Mouse (Mus musculus) midbrain, embryonic 13.5 days (tissue): ENCODE data around the gene Bbs9. TPM values are rescaled to one million over a fixed set of nuclear protein-coding genes. Genes with fewer than 3 reads are reported as not detected.
"Not testable (repeated sequence)": the region's sequence is repeated elsewhere in the genome, so short reads cannot be mapped to it uniquely, and the experiment has no call there.

Experiments
- ATAC-seq: fragments of 200-750 bp; cut with Nextera tagmentation; 2 replicates; pipeline ENCODE4 v1.8.0; 2017; ENCODE audit warnings: mild to moderate bottlenecking, moderate TSS enrichment, moderate library complexity
- H3K27ac ChIP-seq: fragments of 300-500 bp; sonication (generic); 2 replicates; pipeline ENCODE4 v1.5.1; 2015; ENCODE audit warnings: inconsistent platforms, mild to moderate bottlenecking, moderate library complexity
- H3K27me3 ChIP-seq: fragments of 300-500 bp; sonication (generic); 2 replicates; pipeline ENCODE4 v1.6.1; 2015; ENCODE audit warnings: mild to moderate bottlenecking, inconsistent platforms
- H3K36me3 ChIP-seq: fragments of 300-500 bp; sonication (generic); 2 replicates; pipeline ENCODE4 v1.6.1; 2015; ENCODE audit warnings: mild to moderate bottlenecking, inconsistent platforms
- H3K4me1 ChIP-seq: fragments of 300-500 bp; sonication (generic); replicated peaks from 2 replicates; pipeline ENCODE4 v1.6.1; 2015; ENCODE audit warnings: inconsistent platforms
- H3K4me2 ChIP-seq: fragments of 300-500 bp; sonication (generic); replicated peaks from 2 replicates; pipeline ENCODE4 v1.6.1; 2015; ENCODE audit warnings: moderate library complexity, mild to moderate bottlenecking, inconsistent platforms
- H3K4me3 ChIP-seq: fragments of 300-500 bp; sonication (generic); replicated peaks from 2 replicates; pipeline ENCODE4 v1.5.1; 2015; ENCODE audit warnings: mild to moderate bottlenecking, inconsistent platforms
- H3K9ac ChIP-seq: fragments of 300-500 bp; sonication (generic); replicated peaks from 2 replicates; pipeline ENCODE4 v1.6.1; 2015; ENCODE audit warnings: mild to moderate bottlenecking, inconsistent platforms
- H3K9me3 ChIP-seq: fragments of 300-500 bp; sonication (generic); 2 replicates; pipeline ENCODE4 v1.6.1; 2016; ENCODE audit warnings: mild to moderate bottlenecking, inconsistent platforms
- WGBS: fragments of 180-500 bp; shearing (Covaris S2); methylation state at CpG from one replicate; pipeline ENCODE4 v1.1.7; 2015; 5-methylcytosine and 5-hydroxymethylcytosine counted together
- polyA plus RNA-seq: library from polyadenylated mRNA; unstranded; fragments of >200 nt; fragmentation: Nextera tagmentation; extraction: Ambion mirVana; gene quantifications from 2 replicates; pipeline ENCODE4 v1.2.1, GENCODE M21; 2015

Gene Bbs9
- polyA plus RNA-seq, 1 experiment from 2014 or later, result 22.5 TPM

DNA sequence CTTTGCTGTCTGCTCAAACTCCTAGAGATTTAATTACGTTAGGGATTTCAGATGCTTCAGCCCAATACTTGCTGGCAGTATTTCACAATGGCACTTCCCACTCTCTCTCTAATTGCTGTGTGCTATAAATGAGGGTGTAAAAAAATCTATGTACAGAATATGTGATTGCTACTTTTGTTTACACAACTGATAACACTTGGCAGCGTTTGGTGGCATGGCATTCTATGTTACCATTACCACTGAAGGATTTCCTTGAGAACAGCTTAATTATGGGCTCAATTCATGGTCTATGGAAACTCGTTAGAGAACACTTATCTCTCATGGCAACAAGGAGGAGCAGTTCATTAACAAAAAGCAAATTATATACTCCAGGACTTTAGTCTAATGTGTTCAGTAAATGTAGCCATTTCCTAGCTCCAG is 351.1 kb downstream of the Bbs9 start:
- Histone ChIP-seq H3K4me2 (no peak overlapping the region), H3K4me1 (peaks cover 21% of the 10 kb centered on the region), H3K4me3 (no peak overlapping the region), H3K9ac (no peak overlapping the region), H3K9me3 (no peaks in the 10 kb centered on the region), H3K27me3 (no peaks in the 10 kb centered on the region), H3K36me3 (no peaks in the 10 kb centered on the region), H3K27ac (no peak overlapping the region)
- 52% methylated on average over 3 of the region's 3 CpGs for WGBS
- ATAC-seq, result 0 out of 2 replicates have a peak, but pooled peaks have one; percentile 11

DNA sequence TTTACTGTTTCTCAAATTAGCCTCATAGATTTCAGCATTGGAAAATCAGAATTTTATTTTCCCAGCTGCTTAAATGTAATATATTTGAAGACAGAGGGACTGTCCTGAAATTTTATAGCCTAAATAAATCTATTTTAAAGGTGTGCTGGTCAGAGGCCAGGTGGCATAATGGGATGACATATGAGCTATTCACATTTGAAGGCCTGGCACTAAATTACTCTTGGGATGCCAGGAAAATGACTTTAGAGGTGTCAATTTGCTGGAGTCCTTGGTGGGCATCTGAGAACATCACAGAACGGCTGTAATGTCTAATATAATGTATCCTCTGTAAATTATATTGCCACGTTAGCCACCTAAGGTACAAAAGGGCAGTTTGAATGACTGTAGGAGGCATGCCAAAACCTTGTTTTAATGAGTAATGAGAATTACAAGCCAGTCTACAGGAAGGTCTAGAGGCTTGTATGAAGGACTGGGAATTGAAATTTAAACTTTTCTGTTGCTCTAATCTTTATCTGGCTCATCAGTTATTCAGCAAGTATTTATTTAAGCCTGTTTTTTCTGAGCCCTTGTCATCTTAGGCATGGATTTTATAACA is 351.8 kb downstream of the Bbs9 start:
- Histone ChIP-seq H3K9me3 (no peaks in the 10 kb centered on the region), H3K9ac (no peak overlapping the region), H3K4me3 (no peak overlapping the region), H3K4me1 (peaks cover 21% of the 10 kb centered on the region), H3K27me3 (no peaks in the 10 kb centered on the region), H3K27ac (no peak overlapping the region), H3K4me2 (no peak overlapping the region), H3K36me3 (no peaks in the 10 kb centered on the region)
- 73% methylated on average over 2 of the region's 2 CpGs for whole genome bisulfite sequencing
- no peak for ATAC-seq

DNA sequence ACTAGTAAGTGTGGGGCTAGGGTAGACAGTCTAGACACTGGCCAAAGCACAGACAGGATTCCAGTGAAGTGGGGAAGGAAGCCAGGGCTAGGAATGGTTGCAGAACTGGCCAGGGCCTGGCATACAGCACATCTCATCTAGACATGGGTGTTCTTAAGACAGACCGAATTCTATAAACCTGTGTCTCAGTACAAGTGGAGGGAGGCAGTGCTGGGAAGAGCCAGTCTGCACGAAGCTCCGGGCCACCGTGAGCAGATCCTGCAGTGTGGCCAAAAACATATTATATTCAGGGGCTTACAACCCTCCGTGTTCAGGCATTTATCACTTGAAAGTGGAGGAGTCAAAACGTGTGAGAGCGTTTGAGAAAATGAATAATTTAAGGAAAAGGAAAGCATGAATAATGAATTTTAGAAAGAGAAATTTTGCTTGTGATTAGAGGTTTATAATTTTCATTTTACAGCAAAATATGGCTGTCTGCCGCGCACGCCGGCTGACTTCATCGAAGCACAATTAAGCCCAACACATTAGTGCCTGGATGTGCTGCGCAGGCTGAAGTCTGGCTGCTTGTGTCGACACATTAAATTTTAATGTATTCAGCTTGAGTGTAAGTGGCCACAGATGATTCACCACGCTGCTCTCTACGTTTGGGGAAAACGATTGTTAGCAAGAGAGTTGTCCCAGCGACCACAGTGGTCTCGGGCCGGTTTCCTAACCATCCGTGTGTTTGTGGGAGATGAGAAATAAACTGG is 353.9 kb downstream of the Bbs9 start:
- peak; percentile 70 for ATAC-seq
- Histone ChIP-seq H3K4me1 (peaks cover 21% of the 10 kb centered on the region), H3K27me3 (no peaks in the 10 kb centered on the region), H3K27ac (peak overlapping the region; percentile 31; the same call in 1 of the 2 replicates), H3K4me3 (no peak overlapping the region), H3K9me3 (no peaks in the 10 kb centered on the region), H3K4me2 (peak overlapping the region; percentile 23), H3K9ac (no peak overlapping the region), H3K36me3 (no peaks in the 10 kb centered on the region)
- 54% methylated on average over 21 of the region's 21 CpGs for WGBS

DNA sequence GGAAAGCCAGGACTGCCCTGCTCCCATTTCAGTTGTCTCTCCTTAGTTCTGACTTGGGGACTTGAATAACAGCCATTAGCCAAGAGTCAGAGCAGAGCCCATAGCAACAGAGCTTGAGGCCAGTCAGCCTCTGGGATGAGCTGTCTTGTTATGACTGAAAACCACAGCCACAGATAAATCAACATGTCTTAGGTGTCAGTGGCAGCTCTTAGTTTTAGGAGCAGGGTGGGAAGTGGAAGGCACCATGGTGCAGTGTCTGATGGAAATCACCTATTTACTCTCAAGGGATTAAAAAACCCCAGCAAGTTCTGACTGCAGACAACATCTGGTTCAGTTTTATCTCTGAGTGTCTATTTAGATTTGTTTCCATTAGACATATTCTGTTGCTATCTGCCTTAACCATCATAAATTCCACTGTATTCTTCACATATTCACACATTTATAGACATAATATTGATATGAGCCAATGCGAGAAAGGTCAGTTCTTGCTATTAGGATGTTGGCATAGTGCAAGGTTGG is 359.5 kb downstream of the Bbs9 start:
- Histone ChIP-seq H3K4me3 (no peak overlapping the region), H3K27ac (no peak overlapping the region), H3K36me3 (no peaks in the 10 kb centered on the region), H3K4me1 (peaks cover 14% of the 10 kb centered on the region), H3K27me3 (no peaks in the 10 kb centered on the region), H3K9me3 (no peaks in the 10 kb centered on the region), H3K9ac (no peak overlapping the region), H3K4me2 (no peak overlapping the region)
- no peak for ATAC-seq
- WGBS, result 92% methylated on average over 1 of the region's 1 CpGs

DNA sequence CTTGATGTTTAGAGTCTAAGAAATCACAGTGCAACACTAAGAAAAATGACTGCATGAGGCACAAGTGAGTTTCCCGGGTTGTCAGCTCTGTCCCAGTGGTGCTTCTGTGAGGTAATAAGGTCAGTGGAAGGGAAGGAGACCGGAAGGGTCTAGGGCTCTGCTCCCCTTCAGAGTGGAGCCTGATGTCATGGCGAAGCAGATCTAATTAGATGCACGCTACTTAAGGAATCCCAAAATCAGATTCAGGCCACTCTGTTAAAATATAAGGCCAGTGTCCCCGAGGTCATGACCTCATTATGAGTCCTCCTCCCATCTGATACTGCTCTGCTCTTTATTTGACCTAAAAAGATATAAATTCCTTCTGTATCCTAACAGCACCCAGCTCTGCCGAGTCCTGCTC is 361.5 kb downstream of the Bbs9 start:
- 45% methylated on average over 6 of the region's 6 CpGs for WGBS
- no peak for ATAC-seq

DNA sequence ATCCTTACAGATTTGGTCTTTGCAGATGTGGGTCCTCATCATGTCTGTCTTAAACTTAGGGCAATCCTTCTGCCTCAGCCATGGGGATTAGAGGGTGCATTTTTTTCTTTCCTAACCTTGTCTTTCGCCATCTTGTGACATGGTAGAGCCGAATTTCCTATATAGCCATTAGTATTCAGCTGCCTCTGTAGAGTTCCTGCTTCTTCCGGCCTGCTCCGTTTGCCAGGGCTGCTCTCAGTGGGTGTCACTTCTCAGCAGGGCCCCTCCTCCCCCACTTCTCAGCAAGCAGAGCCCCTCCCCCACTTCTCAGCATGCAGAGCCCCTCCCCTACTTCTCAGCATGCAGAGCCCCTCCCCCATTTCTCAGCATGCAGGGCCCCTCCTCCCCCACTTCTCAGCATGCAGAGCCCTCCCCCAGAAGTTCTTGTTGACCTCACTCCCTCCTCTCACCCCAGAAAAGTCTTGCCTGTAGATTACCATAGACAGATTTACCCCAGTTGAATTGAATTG is 362.2 kb downstream of the Bbs9 start:
- H3K27ac ChIP-seq, result no peak overlapping the region
- no peaks in the 10 kb centered on the region for H3K9me3 ChIP-seq
- no peak overlapping the region for H3K4me3 ChIP-seq
- H3K9ac ChIP-seq, result no peak overlapping the region
- WGBS, result 22% methylated on average over 4 of the region's 4 CpGs
- H3K4me2 ChIP-seq, result no peak overlapping the region
- ATAC-seq, result no peak
- no peaks in the 10 kb centered on the region for H3K36me3 ChIP-seq
- H3K4me1 ChIP-seq, result peaks cover 10% of the 10 kb centered on the region
- no peaks in the 10 kb centered on the region for H3K27me3 ChIP-seq

More for the DNA sequence above, 361.5 kb downstream of the Bbs9 start:
- Histone ChIP-seq H3K27me3 (no peaks in the 10 kb centered on the region), H3K36me3 (no peaks in the 10 kb centered on the region), H3K27ac (no peak overlapping the region), H3K9ac (no peak overlapping the region), H3K4me1 (peaks cover 10% of the 10 kb centered on the region), H3K4me2 (no peak overlapping the region), H3K4me3 (no peak overlapping the region), H3K9me3 (no peaks in the 10 kb centered on the region)

DNA sequence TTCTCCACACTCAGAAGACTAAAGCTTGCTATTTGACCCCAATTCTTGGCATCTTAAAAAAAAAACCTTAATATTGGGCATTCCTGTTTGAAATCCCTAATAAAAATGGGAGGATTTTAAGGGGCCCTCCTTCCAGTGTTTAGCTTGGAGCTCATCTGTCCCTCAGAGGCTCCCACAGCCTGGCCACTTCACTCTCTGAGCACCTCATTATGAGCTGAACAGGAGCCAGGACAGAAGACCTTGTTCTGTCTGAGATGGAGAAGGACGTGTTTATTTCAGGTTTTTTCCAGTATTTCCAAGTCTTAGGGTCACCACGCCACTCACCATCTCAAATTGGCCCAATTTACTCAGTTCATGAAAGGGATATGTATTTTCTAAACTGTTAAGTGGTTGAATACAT is 370.5 kb downstream of the Bbs9 start:
- Histone ChIP-seq H3K9me3 (no peaks in the 10 kb centered on the region), H3K27ac (no peak overlapping the region), H3K36me3 (no peaks in the 10 kb centered on the region), H3K27me3 (no peaks in the 10 kb centered on the region), H3K4me2 (no peak overlapping the region), H3K4me3 (no peak overlapping the region), H3K4me1 (0 out of 2 replicates have a peak, but pooled peaks cover 3% of the 10 kb centered on the region), H3K9ac (no peak overlapping the region)
- 92% methylated on average over 2 of the region's 2 CpGs for WGBS
- no peak for ATAC-seq

DNA sequence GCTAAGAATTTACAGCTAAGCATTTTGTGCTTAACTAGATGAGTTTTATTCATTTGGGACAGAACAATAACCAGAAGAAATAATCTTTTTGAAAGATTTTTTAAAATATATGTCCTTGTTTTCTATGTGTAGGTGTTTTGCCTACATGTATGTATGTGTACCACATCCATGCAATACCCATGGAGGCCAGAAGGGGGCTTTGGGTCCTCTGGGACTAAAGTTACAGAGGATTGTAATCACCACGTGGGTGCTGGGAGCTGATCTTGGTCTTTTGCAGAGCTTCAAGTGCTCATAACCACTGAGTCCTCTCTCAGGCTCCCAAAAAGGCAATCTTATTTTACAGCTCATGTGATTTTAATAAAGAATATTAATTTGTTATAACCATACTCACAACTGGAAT is 371.3 kb downstream of the Bbs9 start:
- Histone ChIP-seq H3K27me3 (no peaks in the 10 kb centered on the region), H3K9me3 (no peaks in the 10 kb centered on the region), H3K4me3 (no peak overlapping the region), H3K27ac (no peak overlapping the region), H3K9ac (no peak overlapping the region), H3K36me3 (no peaks in the 10 kb centered on the region), H3K4me1 (0 out of 2 replicates have a peak, but pooled peaks cover 3% of the 10 kb centered on the region), H3K4me2 (no peak overlapping the region)
- ATAC-seq, result no peak
- 71% methylated on average over 1 of the region's 1 CpGs for WGBS

DNA sequence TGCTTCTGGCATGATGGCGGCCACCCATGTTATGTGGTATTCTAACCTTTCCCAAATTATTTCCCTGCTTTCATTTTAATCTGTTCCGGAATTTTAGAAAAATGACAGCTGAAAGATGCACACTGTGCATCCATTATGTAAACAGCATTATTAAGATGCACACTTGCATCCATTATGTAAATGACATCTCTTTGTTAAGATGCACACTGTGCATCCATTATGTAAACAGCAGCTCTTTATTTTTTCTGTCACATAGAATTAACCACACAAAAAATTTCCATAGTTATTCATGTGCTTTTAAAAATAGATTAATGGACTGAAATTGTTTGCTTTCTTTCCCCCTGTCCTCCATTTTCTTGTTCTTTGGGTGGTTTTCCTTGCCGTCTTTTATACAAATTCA is 373.3 kb downstream of the Bbs9 start:
- Histone ChIP-seq H3K9ac (no peak overlapping the region), H3K27ac (no peak overlapping the region), H3K4me2 (no peak overlapping the region), H3K36me3 (no peaks in the 10 kb centered on the region), H3K4me1 (0 out of 2 replicates have a peak, but pooled peaks cover 3% of the 10 kb centered on the region), H3K4me3 (no peak overlapping the region), H3K9me3 (no peaks in the 10 kb centered on the region), H3K27me3 (no peaks in the 10 kb centered on the region)
- WGBS, result 54% methylated on average over 3 of the region's 3 CpGs
- ATAC-seq, result 0 out of 2 replicates have a peak, but pooled peaks have one; percentile 72

DNA sequence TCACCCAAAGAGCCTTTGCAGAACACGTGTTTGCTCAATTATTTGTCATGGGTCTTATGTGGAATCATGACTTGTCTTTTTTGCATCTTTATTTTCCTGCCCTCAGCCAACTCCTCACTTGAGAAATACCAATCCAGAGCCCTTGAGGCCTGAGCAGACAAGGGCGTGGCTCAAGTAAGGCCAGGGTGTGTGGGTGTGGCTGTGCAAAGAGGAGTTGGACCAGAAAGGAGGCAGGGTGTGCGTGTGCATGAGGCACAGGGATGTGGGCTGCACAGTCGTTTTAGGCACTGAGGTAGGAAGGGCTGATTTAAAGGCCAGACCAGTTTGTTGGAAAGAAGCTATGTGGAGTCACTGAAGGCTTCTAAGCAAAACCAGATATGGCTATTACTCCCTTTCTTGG is 373.7 kb downstream of the Bbs9 start:
- Histone ChIP-seq H3K9ac (no peak overlapping the region), H3K4me3 (no peak overlapping the region), H3K4me1 (0 out of 2 replicates have a peak, but pooled peaks cover 3% of the 10 kb centered on the region), H3K36me3 (no peaks in the 10 kb centered on the region), H3K4me2 (no peak overlapping the region), H3K27ac (no peak overlapping the region), H3K9me3 (no peaks in the 10 kb centered on the region), H3K27me3 (no peaks in the 10 kb centered on the region)
- peak; percentile 82 for ATAC-seq
- 62% methylated on average over 4 of the region's 4 CpGs for WGBS

DNA sequence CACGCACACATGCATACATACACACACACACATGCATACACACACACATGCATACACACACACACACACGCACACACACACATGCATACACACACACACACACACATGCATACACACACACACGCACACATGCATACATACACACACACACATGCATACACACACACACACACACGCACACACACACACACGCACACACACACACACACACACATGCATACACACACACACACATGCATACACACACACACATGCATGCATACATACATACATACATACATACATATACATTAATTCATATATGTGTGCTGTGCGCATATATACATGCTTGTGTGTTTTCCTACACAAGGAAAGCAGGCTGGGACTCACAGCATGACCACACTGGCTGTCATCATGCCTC is 393.6 kb downstream of the Bbs9 start:
- not testable (repeated sequence) for H3K36me3 ChIP-seq, H3K9me3 ChIP-seq, H3K4me1 ChIP-seq, ATAC-seq, H3K4me2 ChIP-seq, H3K27ac ChIP-seq, H3K4me3 ChIP-seq, H3K9ac ChIP-seq, H3K27me3 ChIP-seq
- WGBS, result 88% methylated on average over 6 of the region's 6 CpGs

DNA sequence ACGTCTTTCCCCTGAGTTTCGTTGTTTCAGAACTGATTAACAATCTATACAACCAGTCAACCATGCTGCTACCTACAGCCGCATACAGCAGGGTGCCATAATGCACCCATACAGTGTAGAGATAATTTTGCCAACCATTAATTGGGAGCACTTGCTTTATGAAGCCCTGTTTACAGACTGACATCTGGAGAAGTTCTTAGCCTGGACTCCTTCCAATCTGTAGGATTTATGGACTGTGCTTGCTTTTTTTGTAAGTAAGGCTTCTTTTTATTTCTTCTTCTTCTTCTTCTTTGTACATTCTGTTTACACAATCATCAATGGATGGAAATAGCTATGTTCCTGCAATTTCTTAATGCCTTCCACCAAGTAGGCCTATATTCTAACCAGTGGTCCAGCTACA is 395.1 kb downstream of the Bbs9 start:
- Histone ChIP-seq H3K4me3 (no peak overlapping the region), H3K4me1 (no peaks in the 10 kb centered on the region), H3K9me3 (no peaks in the 10 kb centered on the region), H3K4me2 (no peak overlapping the region), H3K9ac (no peak overlapping the region), H3K27me3 (no peaks in the 10 kb centered on the region), H3K36me3 (no peaks in the 10 kb centered on the region), H3K27ac (no peak overlapping the region)
- no peak for ATAC-seq
- 88% methylated on average over 3 of the region's 3 CpGs for WGBS
